Mouse (Mus musculus) testis, adult 2 months (tissue): Measurements from ENCODE around the gene Rgs21. TPM values are rescaled to one million over a fixed set of nuclear protein-coding genes. Genes with fewer than 3 reads are reported as not detected.

Source experiments
- H3K27ac ChIP-seq: fragments of 200-500 bp; 2 replicates; pipeline ENCODE4 v1.5.1; 2012; ENCODE audit warnings: low read depth, low read length; ENCODE audit not compliant: control insufficient read depth, insufficient read depth
- H3K27me3 ChIP-seq: fragments of 200-500 bp; 2 replicates; pipeline ENCODE4 v1.6.1; 2012; ENCODE audit warnings: mild to moderate bottlenecking, low read length, moderate library complexity; ENCODE audit not compliant: control insufficient read depth, insufficient read depth
- H3K36me3 ChIP-seq: fragments of 200-500 bp; 2 replicates; pipeline ENCODE4 v1.6.1; 2012; ENCODE audit warnings: mild to moderate bottlenecking, low read length; ENCODE audit not compliant: control insufficient read depth, insufficient read depth
- H3K4me1 ChIP-seq: fragments of 200-500 bp; 2 replicates; pipeline ENCODE4 v1.6.1; 2012; ENCODE audit warnings: low read length; ENCODE audit not compliant: control insufficient read depth, insufficient read depth
- H3K4me3 ChIP-seq: fragments of 200-500 bp; 2 replicates; pipeline ENCODE4 v1.5.1; 2012; ENCODE audit warnings: low read depth, mild to moderate bottlenecking, low read length, moderate library complexity, mixed read lengths; ENCODE audit not compliant: control insufficient read depth
- CTCF ChIP-seq: fragments of 200-500 bp; IDR thresholded peaks from 2 replicates; pipeline ENCODE4 v1.5.1; 2012; ENCODE audit warnings: low read depth, mild to moderate bottlenecking, inconsistent platforms, low read length, moderate library complexity; ENCODE audit not compliant: control insufficient read depth, insufficient read depth, insufficient replicate concordance
- POLR2A ChIP-seq: fragments of 200-500 bp; IDR thresholded peaks from 2 replicates; pipeline ENCODE4 v1.6.1; 2012; ENCODE audit warnings: low read depth, mild to moderate bottlenecking, inconsistent platforms, low read length, moderate library complexity; ENCODE audit not compliant: control insufficient read depth
- polyA plus RNA-seq: library from polyadenylated mRNA; depleted of rRNA; stranded (reverse); fragments of >200 nt; gene quantifications from 2 replicates; pipeline ENCODE4 v1.2.3, GENCODE M21; 2012; rRNA removed

The Rgs21 gene
- polyA plus RNA-seq, 1 experiment: not detected

GRCm38 (mm10) chr1:144488223-144488835 lies 79.1 kb downstream of the Rgs21 start:
- H3K27ac ChIP-seq: no peak overlapping the region
- no peaks in the 10 kb centered on the region for H3K27me3 ChIP-seq
- no peak overlapping the region for H3K4me3 ChIP-seq
- no peaks in the 10 kb centered on the region for H3K4me1 ChIP-seq
- TF ChIP-seq CTCF: no peak
- TF ChIP-seq POLR2A: no peak
- no peaks in the 10 kb centered on the region for H3K36me3 ChIP-seq

Other genes starting within 250 kb of the Rgs21 start
- not detected in 2 replicates for gene Rgs18, start 207.8 kb upstream of the Rgs21 start, polyA plus RNA-seq